Mouse (Mus musculus) forebrain, postnatal 0 days (tissue): ENCODE data around the gene Msi2. TPM values are rescaled to one million over a fixed set of nuclear protein-coding genes. Genes with fewer than 3 reads are reported as not detected.

Experiments
- ATAC-seq: fragments of 200-750 bp; cut with Nextera tagmentation; 2 replicates; pipeline ENCODE4 v1.8.0; 2017; ENCODE audit warnings: mild to moderate bottlenecking, moderate library complexity
- DNase-seq: peaks from one replicate; pipeline ENCODE4 v3.0.0-alpha.2; 2015
- H3K27ac ChIP-seq: fragments of 300-500 bp; sonication (generic); 2 replicates; pipeline ENCODE4 v1.5.1; 2014; ENCODE audit warnings: low read depth, mild to moderate bottlenecking, antibody characterized with exemption, low read length, moderate library complexity, mixed read lengths
- H3K27me3 ChIP-seq: fragments of 300-500 bp; sonication (generic); 2 replicates; pipeline ENCODE4 v1.6.1; 2014; ENCODE audit warnings: mild to moderate bottlenecking, low read length, mixed read lengths; ENCODE audit not compliant: insufficient read depth
- H3K36me3 ChIP-seq: fragments of 300-500 bp; sonication (generic); 2 replicates; pipeline ENCODE4 v1.6.1; 2014; ENCODE audit warnings: mild to moderate bottlenecking, moderate library complexity; ENCODE audit not compliant: insufficient read depth
- H3K4me1 ChIP-seq: fragments of 300-500 bp; sonication (generic); 2 replicates; pipeline ENCODE4 v1.6.1; 2014; ENCODE audit warnings: antibody characterized with exemption; ENCODE audit not compliant: insufficient read depth
- H3K4me2 ChIP-seq: fragments of 300-500 bp; sonication (generic); 2 replicates; pipeline ENCODE4 v1.6.1; 2014; ENCODE audit warnings: low read depth, mild to moderate bottlenecking, moderate library complexity
- H3K4me3 ChIP-seq: fragments of 300-500 bp; sonication (generic); 2 replicates; pipeline ENCODE4 v1.5.1; 2014; ENCODE audit warnings: low read depth, low read length, mixed read lengths
- H3K9ac ChIP-seq: fragments of 300-500 bp; sonication (generic); 2 replicates; pipeline ENCODE4 v1.6.1; 2014; ENCODE audit warnings: mild to moderate bottlenecking
- H3K9me3 ChIP-seq: fragments of 300-500 bp; sonication (generic); 2 replicates; pipeline ENCODE4 v1.6.1; 2016; ENCODE audit warnings: low read length
- CTCF ChIP-seq: sonication (generic); IDR thresholded peaks from 2 replicates; pipeline ENCODE4 v1.5.1; 2016; ENCODE audit warnings: antibody characterized with exemption, control low read depth, low read depth
- WGBS: fragments of 180-500 bp; shearing (Covaris S2); extraction: QIAGEN DNeasy Blood & Tissue Kit; methylation state at CpG from one replicate; pipeline ENCODE4 v1.1.7; 2014; 5-methylcytosine and 5-hydroxymethylcytosine counted together
- polyA plus RNA-seq: library from polyadenylated mRNA; unstranded; fragments of >200 nt; fragmentation: Nextera tagmentation; extraction: Ambion mirVana; gene quantifications from 2 replicates; pipeline ENCODE4 v1.2.1, GENCODE M21; 2015
- total RNA-seq: library from RNA; depleted of rRNA; stranded (reverse); fragments of >200 nt; gene quantifications from 2 replicates; pipeline ENCODE4 v1.2.3, GENCODE M21; 2014

The Msi2 gene
- total and polyA plus RNA-seq, 2 experiments from 2014 or later, result 18.5 to 107 TPM

DNA sequence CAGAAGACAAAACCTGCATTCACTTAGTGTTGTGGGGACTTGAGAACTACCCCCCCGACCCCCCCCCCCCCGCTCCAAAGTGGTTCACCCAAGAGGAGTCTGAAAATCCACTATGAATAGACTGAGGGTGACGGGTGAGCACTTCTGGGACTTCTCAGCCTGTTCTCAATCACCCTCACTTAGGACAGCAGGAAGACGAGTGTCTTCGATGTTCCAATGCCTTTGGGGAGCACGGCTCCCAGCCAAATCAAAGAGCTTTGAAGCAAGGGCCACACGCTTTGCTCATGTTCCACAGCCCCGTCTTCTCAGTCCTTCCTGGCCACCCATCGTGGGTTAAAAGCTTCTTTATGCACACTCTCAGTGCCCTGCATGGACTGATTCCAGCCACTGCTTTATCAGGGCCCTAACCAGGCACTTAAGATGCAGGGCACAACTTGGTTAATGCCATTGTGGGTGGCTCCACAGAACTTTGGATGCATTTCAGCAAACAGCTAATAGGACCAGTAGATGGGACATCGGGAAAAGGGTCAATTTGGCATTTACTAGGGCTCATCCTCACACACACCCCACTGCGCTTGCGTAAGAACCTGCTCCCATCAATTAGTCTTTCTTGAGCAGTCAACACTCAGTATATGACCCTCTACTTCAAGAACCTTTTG lies 110.5 kb downstream of the Msi2 start:
- Histone ChIP-seq H3K36me3 (no peaks in the 10 kb centered on the region), H3K9ac (no peak overlapping the region), H3K4me2 (no peak overlapping the region), H3K9me3 (no peaks in the 10 kb centered on the region), H3K4me3 (no peak overlapping the region), H3K4me1 (no peaks in the 10 kb centered on the region), H3K27me3 (no peaks in the 10 kb centered on the region), H3K27ac (no peak overlapping the region)
- ATAC-seq (peak; percentile 77), DNase-seq (peak; percentile 74)
- 35% methylated on average over 12 of the region's 12 CpGs for WGBS
- no peak for TF ChIP-seq CTCF

- H3K36me3 ChIP-seq, result no peaks in the 10 kb centered on the region
- H3K27me3 ChIP-seq, result no peaks in the 10 kb centered on the region
- no peaks in the 10 kb centered on the region for H3K4me1 ChIP-seq
- no peak overlapping the region for H3K4me2 ChIP-seq
- 65% methylated on average over 6 of the region's 6 CpGs for WGBS
- H3K9ac ChIP-seq, result no peak overlapping the region
- H3K9me3 ChIP-seq, result no peaks in the 10 kb centered on the region
- no peak for ATAC-seq
- no peak for TF ChIP-seq CTCF
- no peak overlapping the region for H3K4me3 ChIP-seq
- DNase-seq, result no peak
- H3K27ac ChIP-seq, result no peak overlapping the region
Observed at GRCm38 (mm10) chr11:88605771-88606170, 112.5 kb downstream of the Msi2 start.

GRCm38 (mm10) chr11:88605098-88605525 lies 113.2 kb downstream of the Msi2 start:
- H3K27ac ChIP-seq, result no peak overlapping the region
- ATAC-seq (no peak), DNase-seq (no peak)
- H3K9me3 ChIP-seq, result no peaks in the 10 kb centered on the region
- no peaks in the 10 kb centered on the region for H3K36me3 ChIP-seq
- no peak overlapping the region for H3K4me3 ChIP-seq
- no peaks in the 10 kb centered on the region for H3K27me3 ChIP-seq
- no peak overlapping the region for H3K9ac ChIP-seq
- H3K4me1 ChIP-seq, result no peaks in the 10 kb centered on the region
- TF ChIP-seq CTCF, result no peak
- no peak overlapping the region for H3K4me2 ChIP-seq
- WGBS, result 65% methylated on average over 12 of the region's 12 CpGs

DNA sequence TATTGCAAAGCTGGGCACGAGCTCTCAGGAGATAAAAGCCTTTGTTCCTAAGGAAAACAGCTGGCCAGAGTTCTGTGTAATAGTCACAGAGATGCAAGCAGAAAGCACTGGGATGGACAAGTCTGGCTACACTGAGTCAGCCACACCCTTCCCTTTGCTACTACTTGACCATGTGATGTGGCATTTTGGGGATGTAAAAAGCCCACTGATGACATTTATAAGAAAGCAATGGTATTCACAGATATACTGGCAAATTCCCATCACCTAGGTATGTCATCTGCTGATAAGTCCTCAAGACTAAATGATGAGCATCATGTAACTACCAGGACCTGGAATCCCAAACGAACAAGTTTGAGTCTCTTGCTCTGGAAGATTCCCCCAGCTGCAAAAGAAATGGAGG lies 113.7 kb downstream of the Msi2 start:
- ATAC-seq (no peak), DNase-seq (no peak)
- Histone ChIP-seq H3K27ac (no peak overlapping the region), H3K9me3 (no peaks in the 10 kb centered on the region), H3K4me3 (no peak overlapping the region), H3K36me3 (no peaks in the 10 kb centered on the region), H3K4me1 (no peaks in the 10 kb centered on the region; the same call in 1 of the 2 replicates), H3K27me3 (no peaks in the 10 kb centered on the region), H3K9ac (no peak overlapping the region), H3K4me2 (no peak overlapping the region)
- no peak for TF ChIP-seq CTCF
- 75% methylated on average over 2 of the region's 2 CpGs for WGBS

- H3K36me3 ChIP-seq, result no peaks in the 10 kb centered on the region
- ATAC-seq (no peak), DNase-seq (no peak)
- no peak overlapping the region for H3K9ac ChIP-seq
- H3K27ac ChIP-seq, result no peak overlapping the region
- H3K9me3 ChIP-seq, result no peaks in the 10 kb centered on the region
- H3K4me3 ChIP-seq, result no peak overlapping the region
- H3K4me2 ChIP-seq, result no peak overlapping the region
- TF ChIP-seq CTCF, result no peak
- no peaks in the 10 kb centered on the region; the same call in 1 of the 2 replicates for H3K4me1 ChIP-seq
- no peaks in the 10 kb centered on the region for H3K27me3 ChIP-seq
- 84% methylated on average over 11 of the region's 11 CpGs for WGBS
Observed at GRCm38 (mm10) chr11:88603366-88603765, 114.9 kb downstream of the Msi2 start.

GRCm38 (mm10) chr11:88602471-88603120 lies 115.7 kb downstream of the Msi2 start:
- no peak overlapping the region for H3K4me3 ChIP-seq
- H3K27ac ChIP-seq, result no peak overlapping the region
- no peak for ATAC-seq
- no peaks in the 10 kb centered on the region; the same call in 1 of the 2 replicates for H3K4me1 ChIP-seq
- H3K9me3 ChIP-seq, result no peaks in the 10 kb centered on the region
- no peak for TF ChIP-seq CTCF
- H3K9ac ChIP-seq, result no peak overlapping the region
- no peaks in the 10 kb centered on the region for H3K36me3 ChIP-seq
- WGBS, result 86% methylated on average over 7 of the region's 7 CpGs
- DNase-seq, result no peak
- no peak overlapping the region for H3K4me2 ChIP-seq
- no peaks in the 10 kb centered on the region for H3K27me3 ChIP-seq

- H3K9me3 ChIP-seq, result no peaks in the 10 kb centered on the region
- 95% methylated on average over 3 of the region's 3 CpGs for WGBS
- ATAC-seq, result no peak
- 0 out of 2 replicates have a peak overlapping the region, but pooled peaks have one; percentile 18 for H3K9ac ChIP-seq
- H3K27me3 ChIP-seq, result no peaks in the 10 kb centered on the region
- no peak for DNase-seq
- no peak for TF ChIP-seq CTCF
- no peak overlapping the region for H3K4me3 ChIP-seq
- peaks cover 1% of the 10 kb centered on the region; the same call in 1 of the 2 replicates for H3K4me1 ChIP-seq
- no peak overlapping the region for H3K4me2 ChIP-seq
- no peaks in the 10 kb centered on the region for H3K36me3 ChIP-seq
- H3K27ac ChIP-seq, result no peak overlapping the region
Observed at GRCm38 (mm10) chr11:88600194-88600593, 118.1 kb downstream of the Msi2 start.
